Mouse (Mus musculus) bone marrow macrophage, adult 2 months (primary cell): Measurements from ENCODE around the gene Map4k3. TPM values are rescaled to one million over a fixed set of nuclear protein-coding genes. Genes with fewer than 3 reads are reported as not detected.

Experiments
- H3K27ac ChIP-seq: 2 replicates; pipeline ENCODE4 v1.5.1; 2012; ENCODE audit warnings: low read depth, low read length; ENCODE audit not compliant: insufficient read depth
- H3K4me1 ChIP-seq: 2 replicates; pipeline ENCODE4 v1.6.1; 2012; ENCODE audit warnings: low read length; ENCODE audit not compliant: control insufficient read depth, insufficient read depth
- H3K4me3 ChIP-seq: 2 replicates; pipeline ENCODE4 v1.5.1; 2012; ENCODE audit warnings: mild to moderate bottlenecking, low read length, moderate library complexity; ENCODE audit not compliant: insufficient read depth
- CTCF ChIP-seq: IDR thresholded peaks from 2 replicates; pipeline ENCODE4 v1.5.1; 2012; ENCODE audit warnings: low read depth, mild to moderate bottlenecking, low read length, moderate library complexity
- POLR2A ChIP-seq: IDR thresholded peaks from 2 replicates; pipeline ENCODE4 v1.6.1; 2012; ENCODE audit warnings: mild to moderate bottlenecking, low read depth, low read length, borderline replicate concordance
- polyA plus RNA-seq: library from polyadenylated mRNA; stranded (reverse); fragments of >200 nt; gene quantifications from 2 replicates; pipeline ENCODE4 v1.2.4, GENCODE M21; 2012; ENCODE audit not compliant: missing spikeins, insufficient read depth, insufficient read length

Map4k3 gene
- polyA plus RNA-seq, 1 experiment = 31.0 TPM

- TF ChIP-seq POLR2A (no peak), CTCF (no peak)
- Histone ChIP-seq H3K27ac (no peak overlapping the region), H3K4me3 (no peak overlapping the region), H3K4me1 (no peaks in the 10 kb centered on the region)
Observed at GRCm38 (mm10) chr17:80644567-80644966, 83.7 kb downstream of the Map4k3 start.

GRCm38 (mm10) chr17:80638121-80638520, 90.2 kb downstream of the Map4k3 start:
- Histone ChIP-seq H3K4me1 (no peaks in the 10 kb centered on the region), H3K4me3 (no peak overlapping the region), H3K27ac (no peak overlapping the region)
- no peak for TF ChIP-seq POLR2A
- no peak for TF ChIP-seq CTCF

- Histone ChIP-seq H3K27ac (no peak overlapping the region), H3K4me1 (no peaks in the 10 kb centered on the region)
- TF ChIP-seq CTCF (no peak), POLR2A (no peak)
Observed at GRCm38 (mm10) chr17:80635794-80636193, 92.5 kb downstream of the Map4k3 start.

GRCm38 (mm10) chr17:80632846-80633245, 95.4 kb downstream of the Map4k3 start:
- no peak for TF ChIP-seq CTCF
- TF ChIP-seq POLR2A = no peak
- Histone ChIP-seq H3K4me1 (no peaks in the 10 kb centered on the region), H3K4me3 (no peak overlapping the region), H3K27ac (no peak overlapping the region)

More at GRCm38 (mm10) chr17:80635794-80636193, 92.5 kb downstream of the Map4k3 start:
- H3K4me3 ChIP-seq = no peak overlapping the region

GRCm38 (mm10) chr17:80632354-80632753, 95.9 kb downstream of the Map4k3 start:
- Histone ChIP-seq H3K4me3 (no peak overlapping the region), H3K27ac (no peak overlapping the region), H3K4me1 (no peaks in the 10 kb centered on the region)
- TF ChIP-seq POLR2A (no peak), CTCF (no peak)

GRCm38 (mm10) chr17:80631028-80631427, 97.3 kb downstream of the Map4k3 start:
- Histone ChIP-seq H3K4me1 (no peaks in the 10 kb centered on the region), H3K4me3 (no peak overlapping the region), H3K27ac (no peak overlapping the region)
- no peak for TF ChIP-seq CTCF
- TF ChIP-seq POLR2A = no peak

- TF ChIP-seq CTCF (no peak), POLR2A (no peak)
- Histone ChIP-seq H3K4me3 (no peak overlapping the region), H3K27ac (no peak overlapping the region), H3K4me1 (peaks cover 4% of the 10 kb centered on the region)
Observed at GRCm38 (mm10) chr17:80624979-80625378, 103.3 kb downstream of the Map4k3 start.

- H3K4me1 ChIP-seq = peaks cover 4% of the 10 kb centered on the region
- no peak overlapping the region for H3K4me3 ChIP-seq
- no peak overlapping the region for H3K27ac ChIP-seq
- TF ChIP-seq CTCF (no peak), POLR2A (no peak)
Observed at GRCm38 (mm10) chr17:80621691-80622090, 106.6 kb downstream of the Map4k3 start.

- Histone ChIP-seq H3K4me3 (no peak overlapping the region), H3K4me1 (peaks cover 4% of the 10 kb centered on the region), H3K27ac (peak overlapping the region; percentile 34; the same call in 1 of the 2 replicates)
- TF ChIP-seq CTCF (peak; percentile 68), POLR2A (no peak)
Observed at GRCm38 (mm10) chr17:80620786-80621423, 107.4 kb downstream of the Map4k3 start.

GRCm38 (mm10) chr17:80619556-80619955, 108.7 kb downstream of the Map4k3 start:
- Histone ChIP-seq H3K4me1 (peaks cover 4% of the 10 kb centered on the region), H3K4me3 (no peak overlapping the region), H3K27ac (no peak overlapping the region)
- no peak for TF ChIP-seq CTCF
- TF ChIP-seq POLR2A = no peak

GRCm38 (mm10) chr17:80618890-80619289, 109.4 kb downstream of the Map4k3 start:
- peaks cover 4% of the 10 kb centered on the region for H3K4me1 ChIP-seq
- TF ChIP-seq CTCF (no peak), POLR2A (no peak)
- H3K27ac ChIP-seq = no peak overlapping the region
- H3K4me3 ChIP-seq = no peak overlapping the region
